Mouse (Mus musculus) erythroblast, embryonic 14.5 days (primary cell): Measurements from ENCODE around the gene Inpp4a. TPM values are rescaled to one million over a fixed set of nuclear protein-coding genes. Genes with fewer than 3 reads are reported as not detected.

Experiments
- H3K27me3 ChIP-seq: 2 replicates; pipeline ENCODE4 v1.6.1; 2012; ENCODE audit warnings: inconsistent platforms; ENCODE audit not compliant: control insufficient read depth
- H3K36me3 ChIP-seq: 2 replicates; pipeline ENCODE4 v1.6.1; 2012; ENCODE audit warnings: mild to moderate bottlenecking, inconsistent platforms; ENCODE audit not compliant: control insufficient read depth
- H3K4me1 ChIP-seq: 2 replicates; pipeline ENCODE4 v1.6.1; 2012; ENCODE audit warnings: inconsistent platforms; ENCODE audit not compliant: control insufficient read depth
- H3K4me3 ChIP-seq: replicated peaks from 2 replicates; pipeline ENCODE3; 2012; ENCODE audit warnings: moderate library complexity, mild to moderate bottlenecking, inconsistent platforms
- H3K9me3 ChIP-seq: 2 replicates; pipeline ENCODE4 v1.6.1; 2012; ENCODE audit warnings: low read length, inconsistent platforms, mixed read lengths; ENCODE audit not compliant: control insufficient read depth
- GATA1 ChIP-seq: IDR thresholded peaks from 2 replicates; pipeline ENCODE4 v1.6.1; 2012; ENCODE audit warnings: low read length, inconsistent platforms, mixed read lengths
- TAL1 ChIP-seq: IDR thresholded peaks from 3 replicates; pipeline ENCODE4 v1.6.1; 2012; ENCODE audit warnings: low read length, inconsistent platforms, mixed read lengths
- polyA plus RNA-seq: library from polyadenylated mRNA; stranded (reverse); fragments of >175 nt; gene quantifications from 2 replicates; pipeline ENCODE4 v1.2.3, GENCODE M21; 2012

The Inpp4a gene
- polyA plus RNA-seq, 1 experiment, result 0.02 TPM

DNA sequence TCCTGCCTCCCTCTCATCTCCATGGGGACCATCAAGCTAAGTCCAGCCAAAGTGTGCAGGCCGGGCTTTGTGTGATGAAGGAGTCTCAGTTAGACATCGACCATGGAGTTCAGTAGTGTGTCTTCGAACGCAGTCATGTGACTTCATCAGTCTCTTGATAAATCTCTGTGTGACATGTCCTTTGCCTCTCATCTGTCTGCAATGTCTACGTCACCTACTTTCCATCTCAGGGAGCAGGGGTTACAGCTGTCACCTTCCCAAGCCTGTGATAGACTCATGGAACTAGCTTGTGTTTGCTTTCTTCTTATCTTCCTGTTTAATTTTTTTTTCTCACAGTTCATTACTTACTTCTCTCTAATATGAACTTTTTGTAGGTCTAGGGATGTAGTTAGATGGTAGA is 81.2 kb downstream of the Inpp4a start:
- Histone ChIP-seq H3K4me3 (no peak overlapping the region), H3K9me3 (no peaks in the 10 kb centered on the region), H3K27me3 (no peaks in the 10 kb centered on the region), H3K4me1 (no peaks in the 10 kb centered on the region), H3K36me3 (peaks cover 4% of the 10 kb centered on the region; the same call in 1 of the 2 replicates)
- TF ChIP-seq TAL1 (no peak), GATA1 (no peak)

DNA sequence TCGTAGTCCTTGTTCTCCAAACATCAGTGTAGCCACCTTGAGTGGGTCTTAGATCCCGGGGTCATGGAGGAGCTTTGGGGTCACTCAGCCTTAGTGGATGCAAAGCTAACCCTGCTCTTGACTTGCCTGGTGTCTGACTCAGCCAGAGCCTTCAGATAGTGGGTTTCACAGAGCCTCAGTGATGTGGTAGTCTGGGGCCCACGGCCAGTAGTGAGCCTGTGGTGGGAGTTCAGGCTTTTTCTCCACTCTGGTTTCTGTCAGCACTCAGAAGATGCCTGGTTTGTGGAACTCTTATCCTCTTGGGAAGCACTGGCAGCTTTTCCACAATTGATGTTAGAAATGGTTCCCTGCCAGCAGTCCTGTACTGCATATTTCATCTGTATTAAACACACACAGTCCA is 84.6 kb downstream of the Inpp4a start:
- Histone ChIP-seq H3K36me3 (peaks cover 2% of the 10 kb centered on the region; the same call in 1 of the 2 replicates), H3K9me3 (no peaks in the 10 kb centered on the region), H3K27me3 (no peaks in the 10 kb centered on the region), H3K4me1 (no peaks in the 10 kb centered on the region), H3K4me3 (no peak overlapping the region)
- TF ChIP-seq GATA1 (no peak), TAL1 (no peak)

DNA sequence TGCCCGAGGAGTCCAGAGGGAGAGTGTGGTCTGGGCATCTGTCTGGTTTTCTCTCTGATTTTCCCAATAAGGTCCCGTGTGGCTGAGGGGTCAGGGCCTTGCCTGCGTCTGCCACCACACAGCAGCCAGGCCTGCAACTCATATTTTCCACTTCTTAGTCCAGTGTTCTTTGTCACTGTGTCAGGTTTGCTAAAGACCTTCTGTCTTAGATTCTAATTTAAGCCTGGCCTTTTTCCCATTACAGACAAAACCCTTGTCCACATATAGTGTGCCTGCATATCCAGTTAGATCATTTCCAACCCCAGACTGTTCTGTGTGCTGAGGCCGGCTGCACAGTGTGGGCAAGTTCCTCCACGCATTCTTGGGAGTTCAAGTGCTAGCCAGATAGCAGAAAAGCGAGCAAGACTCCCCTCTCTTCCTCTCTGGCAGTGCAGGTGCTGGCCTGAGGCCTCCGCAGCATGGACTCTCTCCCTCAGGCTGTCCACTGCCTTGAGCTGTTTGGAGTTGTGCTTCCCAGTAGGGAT is 86.8 kb downstream of the Inpp4a start:
- H3K4me1 ChIP-seq, result no peaks in the 10 kb centered on the region
- TF ChIP-seq TAL1 (no peak), GATA1 (no peak)
- H3K36me3 ChIP-seq, result no peaks in the 10 kb centered on the region; the same call in 1 of the 2 replicates
- no peaks in the 10 kb centered on the region for H3K27me3 ChIP-seq
- H3K9me3 ChIP-seq, result no peaks in the 10 kb centered on the region
- no peak overlapping the region for H3K4me3 ChIP-seq

DNA sequence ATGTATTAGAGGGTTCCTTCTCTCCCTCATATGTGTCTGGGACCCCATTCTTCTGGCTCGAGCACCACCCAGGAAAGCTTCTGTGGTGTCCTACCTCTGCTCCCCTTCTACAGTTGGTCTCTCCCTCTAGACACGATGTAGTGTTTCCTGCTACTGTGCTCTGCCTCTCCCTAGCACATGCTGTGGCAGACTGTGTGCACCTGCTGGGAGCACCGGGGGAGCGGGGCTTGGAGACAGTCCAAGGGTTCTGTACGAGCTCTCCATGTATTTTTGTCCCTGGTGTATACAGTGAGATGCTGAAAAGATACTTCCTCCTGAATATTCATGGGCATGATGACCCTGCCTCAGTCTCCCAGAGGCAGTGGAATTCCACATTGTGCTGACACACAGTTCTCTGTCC is 93.5 kb downstream of the Inpp4a start:
- peaks cover 2% of the 10 kb centered on the region; the same call in 1 of the 2 replicates for H3K36me3 ChIP-seq

DNA sequence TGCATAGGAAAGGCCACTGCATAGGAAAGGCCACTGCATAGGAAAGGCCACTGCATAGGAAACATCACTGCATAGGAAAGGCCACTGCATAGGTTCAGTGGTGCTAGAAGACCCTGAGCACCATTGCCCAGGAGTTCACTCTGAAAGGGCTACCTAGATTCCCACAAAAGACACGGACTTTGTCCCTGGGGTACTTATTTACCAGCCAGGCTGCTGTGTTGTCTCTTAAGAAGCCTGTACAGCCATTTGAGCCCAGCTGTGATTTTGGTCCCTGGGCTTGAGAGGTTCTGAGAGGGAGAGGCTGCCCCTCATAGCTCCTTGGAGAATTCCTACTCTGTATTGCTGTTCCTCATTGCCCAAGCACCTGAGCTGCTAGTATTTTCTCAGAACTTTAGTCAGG is 96.8 kb downstream of the Inpp4a start:
- no peak overlapping the region for H3K4me3 ChIP-seq
- no peaks in the 10 kb centered on the region for H3K4me1 ChIP-seq
- TF ChIP-seq GATA1 (no peak), TAL1 (no peak)
- peaks cover 2% of the 10 kb centered on the region; the same call in 1 of the 2 replicates for H3K36me3 ChIP-seq
- no peaks in the 10 kb centered on the region for H3K27me3 ChIP-seq
- no peaks in the 10 kb centered on the region for H3K9me3 ChIP-seq

More for the DNA sequence above, 93.5 kb downstream of the Inpp4a start:
- Histone ChIP-seq H3K4me1 (no peaks in the 10 kb centered on the region), H3K4me3 (no peak overlapping the region), H3K27me3 (no peaks in the 10 kb centered on the region), H3K9me3 (no peaks in the 10 kb centered on the region)
- TF ChIP-seq TAL1 (no peak), GATA1 (no peak)

DNA sequence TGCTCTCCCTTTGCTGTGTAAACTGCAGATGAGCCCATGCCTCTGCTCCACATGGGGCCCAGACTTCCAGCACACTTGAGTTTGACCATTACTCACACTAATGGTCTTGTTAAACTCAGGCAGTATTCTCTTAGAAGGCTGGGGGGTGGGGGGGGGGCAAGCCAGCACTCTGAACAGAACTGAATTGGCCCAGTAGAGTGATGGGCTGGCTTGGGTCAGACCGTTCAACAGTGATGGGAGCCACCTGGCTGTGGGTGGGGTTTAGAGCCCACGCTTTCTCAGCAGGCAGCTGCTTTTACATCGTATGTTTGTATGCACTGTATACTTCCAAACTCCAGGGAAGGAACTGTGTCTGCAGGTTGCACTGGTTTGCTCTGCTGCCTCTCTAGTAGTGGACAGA is 99.3 kb downstream of the Inpp4a start:
- H3K36me3 ChIP-seq, result peaks cover 2% of the 10 kb centered on the region; the same call in 1 of the 2 replicates
- no peak overlapping the region for H3K4me3 ChIP-seq
- no peaks in the 10 kb centered on the region for H3K27me3 ChIP-seq
- H3K9me3 ChIP-seq, result no peaks in the 10 kb centered on the region
- no peak for TF ChIP-seq GATA1
- TF ChIP-seq TAL1, result no peak
- H3K4me1 ChIP-seq, result no peaks in the 10 kb centered on the region

DNA sequence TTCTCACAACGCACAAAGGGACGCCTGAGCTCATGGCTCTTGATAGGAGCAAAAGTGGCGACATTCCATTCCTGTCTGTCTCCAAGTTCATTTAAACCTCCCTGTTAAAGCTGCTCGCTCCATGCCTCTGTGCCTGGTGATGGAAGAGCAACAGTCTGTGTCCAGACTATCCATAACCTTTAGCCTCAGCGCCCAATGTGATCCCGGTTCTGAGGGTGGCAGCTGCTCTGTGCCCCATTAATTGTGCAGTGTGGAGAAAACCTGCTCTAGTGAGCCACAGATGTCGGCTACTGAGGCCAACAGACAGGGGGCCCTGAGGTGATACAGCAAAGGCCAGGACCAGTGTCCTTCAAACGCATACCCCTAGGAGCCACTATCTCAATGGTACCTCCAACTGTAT is 100.1 kb downstream of the Inpp4a start:
- no peak for TF ChIP-seq GATA1
- TF ChIP-seq TAL1, result no peak
- no peak overlapping the region for H3K4me3 ChIP-seq
- H3K27me3 ChIP-seq, result no peaks in the 10 kb centered on the region
- H3K36me3 ChIP-seq, result peaks cover 2% of the 10 kb centered on the region; the same call in 1 of the 2 replicates
- H3K9me3 ChIP-seq, result no peaks in the 10 kb centered on the region
- H3K4me1 ChIP-seq, result no peaks in the 10 kb centered on the region

DNA sequence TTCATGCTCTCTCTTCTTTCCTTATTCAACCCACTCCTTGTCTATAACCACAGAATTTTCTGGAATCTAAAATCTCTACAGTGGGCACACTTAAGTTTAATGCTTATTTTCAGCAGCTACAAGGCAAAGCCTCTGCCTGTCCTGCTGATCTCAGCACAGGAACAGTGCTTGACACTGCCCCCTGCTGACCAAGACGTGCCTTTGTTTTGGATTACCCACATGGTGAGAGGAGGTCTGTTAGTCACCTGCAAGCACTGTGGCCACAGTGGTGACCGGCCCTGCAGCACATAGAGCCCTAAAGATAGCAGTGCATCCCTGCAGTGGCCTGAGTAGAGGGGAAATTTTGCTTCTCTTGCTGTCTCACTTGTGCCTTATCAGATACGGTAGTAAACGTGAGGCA is 102.0 kb downstream of the Inpp4a start:
- H3K27me3 ChIP-seq, result no peaks in the 10 kb centered on the region
- no peaks in the 10 kb centered on the region; the same call in 1 of the 2 replicates for H3K36me3 ChIP-seq
- no peak overlapping the region for H3K4me3 ChIP-seq
- TF ChIP-seq TAL1 (no peak), GATA1 (no peak)
- no peaks in the 10 kb centered on the region for H3K9me3 ChIP-seq
- no peaks in the 10 kb centered on the region for H3K4me1 ChIP-seq

DNA sequence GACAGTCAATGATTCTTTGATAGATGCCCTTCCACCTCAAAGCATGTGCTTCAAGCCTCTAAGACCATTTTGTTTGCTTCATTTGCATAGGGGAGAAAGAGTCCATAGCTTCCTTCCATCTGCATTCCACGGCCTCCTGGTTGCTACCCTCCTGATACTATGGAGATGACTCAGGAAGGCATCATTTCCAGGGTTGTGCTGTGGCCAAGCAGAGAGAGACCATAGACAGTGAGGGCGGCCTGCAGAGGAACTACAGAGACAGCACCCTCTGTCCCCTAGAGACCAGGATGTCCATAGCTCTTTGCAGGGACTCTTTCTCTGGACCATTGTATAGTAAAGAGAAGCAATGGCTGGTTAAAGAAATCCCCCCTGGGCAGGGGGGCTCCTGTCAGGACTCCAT is 105.5 kb downstream of the Inpp4a start:
- Histone ChIP-seq H3K9me3 (no peaks in the 10 kb centered on the region), H3K4me1 (peaks cover 1% of the 10 kb centered on the region; the same call in 1 of the 2 replicates), H3K36me3 (no peaks in the 10 kb centered on the region), H3K4me3 (no peak overlapping the region), H3K27me3 (no peaks in the 10 kb centered on the region)
- TF ChIP-seq TAL1, result no peak
- TF ChIP-seq GATA1, result no peak

DNA sequence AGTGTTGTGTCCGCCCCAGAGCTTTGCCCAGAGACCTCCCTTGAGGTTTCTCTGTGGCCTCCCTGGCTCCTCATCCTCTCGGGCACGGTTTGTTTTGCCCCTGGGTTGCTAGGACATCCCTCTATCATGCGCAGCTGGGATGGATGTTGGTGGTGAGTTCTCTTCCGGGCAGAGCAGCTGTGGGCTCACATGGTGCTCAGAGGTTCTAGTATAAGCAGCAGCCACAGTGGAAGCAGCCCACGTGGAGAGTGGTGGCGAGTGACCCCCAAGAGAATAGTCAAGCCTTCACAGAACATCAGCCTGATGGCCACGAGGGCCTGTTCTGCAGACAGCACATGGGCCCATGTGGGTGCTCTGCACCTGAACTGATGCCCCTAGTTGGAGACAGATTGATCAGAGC is 107.6 kb downstream of the Inpp4a start:
- TF ChIP-seq TAL1, result no peak
- no peak for TF ChIP-seq GATA1
- Histone ChIP-seq H3K4me3 (no peak overlapping the region), H3K36me3 (no peaks in the 10 kb centered on the region), H3K27me3 (no peaks in the 10 kb centered on the region), H3K9me3 (no peaks in the 10 kb centered on the region), H3K4me1 (peaks cover 1% of the 10 kb centered on the region; the same call in 1 of the 2 replicates)
